Mouse (Mus musculus): ENCODE results near the gene Ccr9.
"Not testable (repeated sequence)": the region's sequence is repeated elsewhere in the genome, so short reads cannot be mapped to it uniquely, and the experiment has no call there.

Gene Ccr9

GRCm38 (mm10) chr9:123678327-123679105 lies at the start of gene Ccr9, which contains the start of gene Slc6a20a:
Gene Ccr9 (plus strand): TSS chr9:123678439.
Gene Slc6a20a (minus strand): TSS chr9:123678885.
- DNase-seq (ENCODE audit: extremely low spot score): peak; percentile 39

GRCm38 (mm10) chr9:123631666-123632065 lies 46.6 kb upstream of the Ccr9 start:
- DNase-seq (ENCODE audit: extremely low spot score): no peak

GRCm38 (mm10) chr9:123632281-123632680 lies 46.0 kb upstream of the Ccr9 start, which contains the start of gene Slc6a20b:
Gene Slc6a20b (minus strand): TSS chr9:123632565.
- no peak for DNase-seq (ENCODE audit: extremely low spot score)

GRCm38 (mm10) chr9:123632993-123633392 lies 45.2 kb upstream of the Ccr9 start:
- no peak for DNase-seq (ENCODE audit: extremely low spot score)

GRCm38 (mm10) chr9:123636771-123637170 lies 41.5 kb upstream of the Ccr9 start:
- DNase-seq (ENCODE audit: extremely low spot score): no peak

- DNase-seq (ENCODE audit: extremely low spot score): no peak
Measured at GRCm38 (mm10) chr9:123638231-123638630, 40.0 kb upstream of the Ccr9 start.

- DNase-seq (ENCODE audit: extremely low spot score): peak; percentile 10
Measured at GRCm38 (mm10) chr9:123638668-123639089, 39.6 kb upstream of the Ccr9 start.

- no peak for DNase-seq (ENCODE audit: extremely low spot score)
Measured at GRCm38 (mm10) chr9:123640106-123640505, 38.1 kb upstream of the Ccr9 start.

- no peak for DNase-seq (ENCODE audit: extremely low spot score)
Measured at GRCm38 (mm10) chr9:123649785-123650511, 28.3 kb upstream of the Ccr9 start.

GRCm38 (mm10) chr9:123651369-123651768 lies 26.9 kb upstream of the Ccr9 start:
- peak; percentile 10 for DNase-seq (ENCODE audit: extremely low spot score)

- DNase-seq (ENCODE audit: extremely low spot score): no peak
Measured at GRCm38 (mm10) chr9:123657457-123657856, 20.8 kb upstream of the Ccr9 start.

GRCm38 (mm10) chr9:123658981-123659380 lies 19.3 kb upstream of the Ccr9 start:
- DNase-seq (ENCODE audit: extremely low spot score): no peak

GRCm38 (mm10) chr9:123659986-123660676 lies 18.1 kb upstream of the Ccr9 start:
- DNase-seq (ENCODE audit: extremely low spot score): not testable (repeated sequence)

GRCm38 (mm10) chr9:123665645-123666044 lies 12.6 kb upstream of the Ccr9 start:
- DNase-seq (ENCODE audit: extremely low spot score): no peak

- no peak for DNase-seq (ENCODE audit: extremely low spot score)
Measured at GRCm38 (mm10) chr9:123679198-123679597, 959 bp downstream of the Ccr9 start.

- no peak for DNase-seq (ENCODE audit: extremely low spot score)
Measured at GRCm38 (mm10) chr9:123683704-123684103, 5.5 kb downstream of the Ccr9 start.

- DNase-seq (ENCODE audit: extremely low spot score): no peak
Measured at GRCm38 (mm10) chr9:123686206-123686605, 8.0 kb downstream of the Ccr9 start.

- DNase-seq (ENCODE audit: extremely low spot score): no peak
Measured at GRCm38 (mm10) chr9:123688227-123688626, 10.0 kb downstream of the Ccr9 start.

- DNase-seq (ENCODE audit: extremely low spot score): no peak
Measured at GRCm38 (mm10) chr9:123695634-123696302, 17.5 kb downstream of the Ccr9 start.

- no peak for DNase-seq (ENCODE audit: extremely low spot score)
Measured at GRCm38 (mm10) chr9:123701822-123702221, 23.6 kb downstream of the Ccr9 start.

GRCm38 (mm10) chr9:123709226-123709625 lies 31.0 kb downstream of the Ccr9 start:
- no peak for DNase-seq (ENCODE audit: extremely low spot score)

- DNase-seq (ENCODE audit: extremely low spot score): no peak
Measured at GRCm38 (mm10) chr9:123713111-123713510, 34.9 kb downstream of the Ccr9 start.

Data from embryo, embryonic 9.5 days (tissue).